Mouse (Mus musculus): ENCODE measurements around the gene Gm17349. TPM values are rescaled to one million over a fixed set of nuclear protein-coding genes. Genes with fewer than 3 reads are reported as not detected.

Gene Gm17349
- total and polyA plus RNA-seq, 3 experiments, result 22.1 to 156 (median 33.4) TPM

GRCm38 (mm10) chr15:99699715-99700114 is 5.6 kb downstream of the Gm17349 start:
- peak; percentile 70 for DNase-seq

- DNase-seq, result no peak
Observed at GRCm38 (mm10) chr15:99698533-99699085, 6.7 kb downstream of the Gm17349 start.

GRCm38 (mm10) chr15:99697309-99697708 is 8.0 kb downstream of the Gm17349 start:
- no peak for DNase-seq

- DNase-seq, result no peak
Observed at GRCm38 (mm10) chr15:99691976-99692375, 13.3 kb downstream of the Gm17349 start.

GRCm38 (mm10) chr15:99690924-99691323 is 14.4 kb downstream of the Gm17349 start:
- no peak for DNase-seq

GRCm38 (mm10) chr15:99688712-99689111 is 16.6 kb downstream of the Gm17349 start:
- peak; percentile 74 for DNase-seq

GRCm38 (mm10) chr15:99684156-99684555 is 21.1 kb downstream of the Gm17349 start:
- DNase-seq, result no peak

- DNase-seq, result no peak
Observed at GRCm38 (mm10) chr15:99682880-99683279, 22.4 kb downstream of the Gm17349 start.

GRCm38 (mm10) chr15:99679008-99679407 is 26.3 kb downstream of the Gm17349 start:
- no peak for DNase-seq

- peak; percentile 39 for DNase-seq
Observed at GRCm38 (mm10) chr15:99678063-99678800, 27.1 kb downstream of the Gm17349 start.

GRCm38 (mm10) chr15:99677089-99677488 is 28.2 kb downstream of the Gm17349 start:
- no peak for DNase-seq

- no peak for DNase-seq
Observed at GRCm38 (mm10) chr15:99674866-99675265, 30.4 kb downstream of the Gm17349 start.

GRCm38 (mm10) chr15:99671783-99672182 is 33.5 kb downstream of the Gm17349 start:
- DNase-seq, result no peak

- no peak for DNase-seq
Observed at GRCm38 (mm10) chr15:99670964-99671670, 34.2 kb downstream of the Gm17349 start.

GRCm38 (mm10) chr15:99670154-99670821 is 35.0 kb downstream of the Gm17349 start, which contains the start of gene Asic1:
Gene Asic1, plus strand, starts transcription at chr15:99670368.
- peak; percentile 87 for DNase-seq

GRCm38 (mm10) chr15:99669392-99669791 is 35.9 kb downstream of the Gm17349 start:
- no peak for DNase-seq

GRCm38 (mm10) chr15:99668881-99669280 is 36.4 kb downstream of the Gm17349 start:
- peak; percentile 79 for DNase-seq

- no peak for DNase-seq
Observed at GRCm38 (mm10) chr15:99667544-99667943, 37.7 kb downstream of the Gm17349 start.

- peak; percentile 71 for DNase-seq
Observed at GRCm38 (mm10) chr15:99664600-99665451, 40.5 kb downstream of the Gm17349 start.

GRCm38 (mm10) chr15:99663964-99664599 is 41.2 kb downstream of the Gm17349 start:
- DNase-seq, result no peak

- DNase-seq, result no peak
Observed at GRCm38 (mm10) chr15:99662371-99662770, 42.9 kb downstream of the Gm17349 start.

Measured in adrenal gland, adult 2 months (tissue).